Mouse (Mus musculus): ENCODE results near the gene Bgn. TPM values are rescaled to one million over a fixed set of nuclear protein-coding genes. Genes with fewer than 3 reads are reported as not detected.

The Bgn gene
- not detected for polyA plus RNA-seq (2017; shearing (Covaris generic))

GRCm38 (mm10) chrX:73483484-73483810, at the start of gene Bgn:
Bgn (plus strand) TSS chrX:73483602.

GRCm38 (mm10) chrX:73435252-73435651, 48.1 kb upstream of the Bgn start, which contains the start of gene Trex2:
Trex2 (minus strand) TSS chrX:73435344.

GRCm38 (mm10) chrX:73458877-73459392, 24.5 kb upstream of the Bgn start, which contains the start of gene Haus7:
Haus7 (minus strand) TSS chrX:73459044.

Other genes starting within 250 kb of the Bgn start
- 102 TPM for gene Xlr4c, start 240.5 kb upstream of the Bgn start, polyA plus RNA-seq (2017; shearing (Covaris generic))
- 0.67 TPM for gene Xlr3c, start 218.2 kb upstream of the Bgn start, polyA plus RNA-seq (2017; shearing (Covaris generic))
- gene Xlr5a, start 190.6 kb upstream of the Bgn start, polyA plus RNA-seq (2017; shearing (Covaris generic)): 0.51 TPM
- not detected for gene Xlr5c, start 190.6 kb upstream of the Bgn start, polyA plus RNA-seq (2017; shearing (Covaris generic))
- not detected for gene Gm45015, start 146.8 kb upstream of the Bgn start, polyA plus RNA-seq (2017; shearing (Covaris generic))
- gene Zfp275, start 141.0 kb upstream of the Bgn start, polyA plus RNA-seq (2017; shearing (Covaris generic)): 10.5 TPM
- not detected for gene Gm18336, start 84.9 kb upstream of the Bgn start, polyA plus RNA-seq (2017; shearing (Covaris generic))
- gene Zfp92, start 72.5 kb upstream of the Bgn start, polyA plus RNA-seq (2017; shearing (Covaris generic)): not detected
- gene Trex2, start 48.3 kb upstream of the Bgn start, polyA plus RNA-seq (2017; shearing (Covaris generic)): not detected
- 35.1 TPM for gene Haus7, start 24.6 kb upstream of the Bgn start, polyA plus RNA-seq (2017; shearing (Covaris generic))
- gene Atp2b3, start 19.5 kb downstream of the Bgn start, polyA plus RNA-seq (2017; shearing (Covaris generic)): not detected
- not detected for gene Dusp9, start 155.8 kb downstream of the Bgn start, polyA plus RNA-seq (2017; shearing (Covaris generic))
- 2.1 TPM for gene Pnck, start 176.5 kb downstream of the Bgn start, polyA plus RNA-seq (2017; shearing (Covaris generic))
- gene Slc6a8, start 189.5 kb downstream of the Bgn start, polyA plus RNA-seq (2017; shearing (Covaris generic)): not detected
- gene Bcap31, start 232.6 kb downstream of the Bgn start, polyA plus RNA-seq (2017; shearing (Covaris generic)): 197 TPM
- 15.5 TPM for gene Abcd1, start 233.0 kb downstream of the Bgn start, polyA plus RNA-seq (2017; shearing (Covaris generic))

Data from effector memory CD4-positive, alpha-beta T cell, adult 7 months (primary cell).